Mouse (Mus musculus) layer of hippocampus, adult 8-10 months (tissue): ENCODE measurements at regions not wholly inside any gene's neighbourhood (a gene's known extent, or its start where the extent isn't known, plus 50 kb on each side); places are given as distances from the start of the nearest gene placed in this dataset.
A peak's percentile ranks its signal among the peaks of the same experiment; 100 is the strongest.

Experiments
- DNase-seq, 2 experiments: peaks; one replicate each; pipeline ENCODE4 v3.0.0; 2022; ENCODE audit warnings: low spot score in 2 of 2

- no peak for DNase-seq
Measured at GRCm38 (mm10) chr11:91862138-91862537, 284.8 kb upstream of the Kif2b start.

GRCm38 (mm10) chr11:91856473-91856872 lies 279.1 kb upstream of the Kif2b start:
- no peak for DNase-seq

GRCm38 (mm10) chr11:91831113-91831512 lies 253.8 kb upstream of the Kif2b start:
- DNase-seq, result no peak

- peak; percentile 51 to 55 for DNase-seq
Measured at GRCm38 (mm10) chr11:91820826-91821225, 243.5 kb upstream of the Kif2b start.
